Mouse (Mus musculus) lung, postnatal 10 days (tissue): ENCODE measurements around the gene Skap1.

ENCODE experiments used
- DNase-seq: peaks from one replicate; pipeline ENCODE4 v3.0.0; 2021

Skap1 gene

GRCm38 (mm10) chr11:96463986-96464715, at the start of gene Skap1:
Gene Skap1 (plus strand): TSS chr11:96464593.
- DNase-seq = no peak

GRCm38 (mm10) chr11:96421074-96421473, 43.3 kb upstream of the Skap1 start:
- DNase-seq = no peak

GRCm38 (mm10) chr11:96421517-96422265, 42.7 kb upstream of the Skap1 start:
- no peak for DNase-seq

GRCm38 (mm10) chr11:96425193-96425592, 39.2 kb upstream of the Skap1 start:
- DNase-seq = no peak

- DNase-seq = peak; percentile 30
Measured at GRCm38 (mm10) chr11:96426191-96426590, 38.2 kb upstream of the Skap1 start.

- peak; percentile 36 for DNase-seq
Measured at GRCm38 (mm10) chr11:96426805-96427204, 37.6 kb upstream of the Skap1 start.

- no peak for DNase-seq
Measured at GRCm38 (mm10) chr11:96429062-96429461, 35.3 kb upstream of the Skap1 start.

- DNase-seq = no peak
Measured at GRCm38 (mm10) chr11:96429891-96430290, 34.5 kb upstream of the Skap1 start.

- no peak for DNase-seq
Measured at GRCm38 (mm10) chr11:96431871-96432270, 32.5 kb upstream of the Skap1 start.

GRCm38 (mm10) chr11:96434888-96435287, 29.5 kb upstream of the Skap1 start:
- no peak for DNase-seq

GRCm38 (mm10) chr11:96436525-96436924, 27.9 kb upstream of the Skap1 start:
- peak; percentile 67 for DNase-seq

- DNase-seq = peak; percentile 69
Measured at GRCm38 (mm10) chr11:96438787-96439186, 25.6 kb upstream of the Skap1 start.

GRCm38 (mm10) chr11:96441546-96442185, 22.7 kb upstream of the Skap1 start:
- no peak for DNase-seq

GRCm38 (mm10) chr11:96442468-96442867, 21.9 kb upstream of the Skap1 start:
- no peak for DNase-seq

GRCm38 (mm10) chr11:96447931-96448330, 16.5 kb upstream of the Skap1 start:
- no peak for DNase-seq

GRCm38 (mm10) chr11:96455111-96455510, 9.3 kb upstream of the Skap1 start:
- no peak for DNase-seq

GRCm38 (mm10) chr11:96455699-96456326, 8.6 kb upstream of the Skap1 start:
- no peak for DNase-seq

GRCm38 (mm10) chr11:96456508-96457305, 7.7 kb upstream of the Skap1 start:
- DNase-seq = no peak

GRCm38 (mm10) chr11:96461766-96462165, 2.6 kb upstream of the Skap1 start:
- no peak for DNase-seq

GRCm38 (mm10) chr11:96462191-96462752, 2.1 kb upstream of the Skap1 start:
- DNase-seq = peak; percentile 16

GRCm38 (mm10) chr11:96464716-96465060, 295 bp downstream of the Skap1 start:
- no peak for DNase-seq

GRCm38 (mm10) chr11:96465426-96466056, 1.1 kb downstream of the Skap1 start:
- DNase-seq = no peak
